Mouse (Mus musculus) adrenal gland (tissue): Measurements from ENCODE around the gene Mrps2.

ENCODE experiments used
- intact Hi-C: fragments of 180-260 bp; cut with DNase I; formaldehyde crosslinking; loops from one replicate; pipeline ENCODE4 v1.15.1; 2025

Mrps2 gene

GRCm38 (mm10) chr2:28517206-28517909 lies 49.5 kb downstream of the Mrps2 start:
- intact Hi-C loops = loop anchor here (1.0 kb wide), 1 partner anchor 66 kb away; the partner anchor contains the start of gene Gtf3c5

GRCm38 (mm10) chr2:28518231-28518630 lies 50.4 kb downstream of the Mrps2 start:
- intact Hi-C loops = no loop called here

GRCm38 (mm10) chr2:28520581-28520980 lies 52.7 kb downstream of the Mrps2 start:
- intact Hi-C loops = no loop called here
